Mouse (Mus musculus) heart, adult 2 months (tissue): ENCODE data around the gene Fam13a.

Experiments used
- CTCF ChIP-seq: fragments of 200-600 bp; IDR thresholded peaks from 2 replicates; pipeline ENCODE4 v1.8.1; 2022; ENCODE audit warnings: antibody characterized with exemption, mild to moderate bottlenecking, moderate library complexity
- EP300 ChIP-seq: fragments of 200-500 bp; IDR thresholded peaks from 2 replicates; pipeline ENCODE4 v1.6.1; 2011; ENCODE audit warnings: low read depth, low read length, control low read depth; ENCODE audit not compliant: insufficient read depth
- POLR2A ChIP-seq: fragments of 200-500 bp; IDR thresholded peaks from 2 replicates; pipeline ENCODE4 v1.6.1; 2011; ENCODE audit warnings: mild to moderate bottlenecking, low read depth, low read length, control low read depth; ENCODE audit not compliant: insufficient read depth

DNA sequence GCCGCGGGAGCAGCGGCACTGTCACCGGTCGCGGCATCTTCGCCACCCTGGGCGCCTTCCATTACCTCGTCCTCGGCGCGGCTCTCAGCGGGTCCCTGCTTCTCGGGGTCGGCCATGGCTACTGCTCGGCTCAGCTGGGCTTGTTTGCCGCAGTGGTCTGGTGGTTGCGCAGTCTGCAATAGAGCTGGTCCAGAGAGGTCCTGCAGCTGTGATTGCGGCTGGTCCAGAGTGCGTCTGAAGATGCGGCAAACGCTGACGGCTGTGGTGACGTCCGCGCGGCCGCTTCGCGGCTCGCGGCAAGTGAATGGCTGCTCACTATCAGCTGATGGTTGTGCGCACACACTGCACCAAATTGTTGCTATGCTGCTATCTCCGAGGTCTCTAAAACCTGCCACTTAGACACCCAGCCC is 117.5 kb downstream of the Fam13a start, which contains the start of gene Nap1l5:
- TF ChIP-seq CTCF (no peak), POLR2A (no peak), EP300 (no peak)
